Mouse (Mus musculus): ENCODE results near the gene U2af2. TPM values are rescaled to one million over a fixed set of nuclear protein-coding genes. Genes with fewer than 3 reads are reported as not detected.
A peak's percentile ranks its signal among the peaks of the same experiment; 100 is the strongest.

Gene U2af2
- polyA plus RNA-seq, 1 experiment, result 333 TPM

DNA sequence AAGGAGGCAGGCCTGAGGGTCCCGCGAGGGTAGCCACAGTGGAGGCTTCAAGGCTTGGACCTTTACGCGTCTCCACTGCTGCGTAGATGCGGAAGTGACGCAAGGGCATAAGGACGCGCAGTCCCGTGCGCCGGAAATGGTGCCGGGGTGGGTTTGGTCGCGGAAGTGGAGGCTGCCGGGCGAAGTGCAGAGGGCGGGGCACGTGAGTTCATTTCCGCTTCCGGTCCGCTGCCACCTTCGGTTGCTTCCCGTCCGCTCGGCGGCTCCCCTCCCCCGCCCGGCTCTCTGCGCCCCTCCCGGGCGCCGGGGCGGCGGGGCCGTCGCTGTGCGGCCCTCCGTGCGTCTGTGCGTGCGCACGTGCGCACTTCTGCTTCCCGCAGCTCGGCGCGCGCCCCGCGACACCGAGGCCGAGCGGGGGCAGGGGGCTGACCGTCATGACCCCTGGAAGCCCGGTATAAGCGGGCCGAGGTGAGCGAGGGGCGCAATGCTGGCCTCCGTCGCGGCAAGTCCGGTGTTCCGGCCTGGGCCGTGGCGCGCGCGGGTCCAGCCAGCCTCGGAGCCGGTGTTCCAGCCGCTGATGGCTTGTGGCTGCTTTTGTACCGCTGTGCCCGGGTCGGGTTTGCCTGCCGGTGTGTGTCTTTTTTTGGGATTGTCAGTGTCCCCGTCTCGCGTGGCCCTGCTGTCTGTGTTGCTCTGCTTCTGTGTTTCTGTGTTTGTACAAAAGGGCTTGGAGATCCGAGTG is 18.2 kb downstream of the U2af2 start, which contains the start of gene Epn1:
Gene Epn1 (plus strand): TSS at position 226 of the 742 bp plus-strand sequence.
- H3ac ChIP-seq (ENCODE audit: control insufficient read depth, insufficient read length, low read depth), result peak within 1 kb of the TSS; percentile 87
- TF ChIP-seq CEBPB (IDR thresholded peaks at IDR 0.05; ENCODE audit: low read depth), result peak; percentile 17
- TF ChIP-seq USF1 (IDR thresholded peaks at IDR 0.05; ENCODE audit: low read depth), result no peak
- TF ChIP-seq MYOD1 (IDR thresholded peaks at IDR 0.05; ENCODE audit: control insufficient read depth, insufficient read length, low read depth), result no peak
- no peak for TF ChIP-seq MAX (IDR thresholded peaks at IDR 0.05)
- no peak for TF ChIP-seq MYOG (IDR thresholded peaks at IDR 0.05; ENCODE audit: control insufficient read depth, extremely low read depth, insufficient read length)
- no peak for TF ChIP-seq CTCF (IDR thresholded peaks at IDR 0.05; ENCODE audit: control insufficient read depth, insufficient read depth, insufficient read length)
- TF ChIP-seq FOSL1 (IDR thresholded peaks at IDR 0.05; ENCODE audit: insufficient read depth, low read length, poor library complexity, severe bottlenecking), result no peak
- H3K79me3 ChIP-seq (ENCODE audit: low read depth), result peaks cover 48% of the 10 kb centered on the region
- peaks cover 72% of the 10 kb centered on the region for H3K79me2 ChIP-seq (ENCODE audit: control insufficient read depth, insufficient read depth)
- no peaks in the 10 kb centered on the region for H3K27me3 ChIP-seq (ENCODE audit: control insufficient read depth, insufficient read depth, insufficient read length)
- peak within 1 kb of the TSS; percentile 60 for H3K4me3 ChIP-seq (ENCODE audit: insufficient read depth, poor library complexity, severe bottlenecking)
- peaks cover 56% of the 10 kb centered on the region for H3K36me3 ChIP-seq (ENCODE audit: control insufficient read depth, insufficient read depth)

- no peak for TF ChIP-seq CTCF (IDR thresholded peaks at IDR 0.05; ENCODE audit: control insufficient read depth, insufficient read depth, insufficient read length)
- no peak for TF ChIP-seq MYOG (IDR thresholded peaks at IDR 0.05; ENCODE audit: control insufficient read depth, extremely low read depth, insufficient read length)
- no peak for TF ChIP-seq MAX (IDR thresholded peaks at IDR 0.05)
- no peak for TF ChIP-seq MYOD1 (IDR thresholded peaks at IDR 0.05; ENCODE audit: control insufficient read depth, insufficient read length, low read depth)
- TF ChIP-seq USF1 (IDR thresholded peaks at IDR 0.05; ENCODE audit: low read depth), result no peak
- no peak for TF ChIP-seq CEBPB (IDR thresholded peaks at IDR 0.05; ENCODE audit: low read depth)
- no peak for TF ChIP-seq FOSL1 (IDR thresholded peaks at IDR 0.05; ENCODE audit: insufficient read depth, low read length, poor library complexity, severe bottlenecking)
- Histone ChIP-seq H3K79me2 (ENCODE audit: control insufficient read depth, insufficient read depth) (peaks cover 74% of the 10 kb centered on the region), H3ac (ENCODE audit: control insufficient read depth, insufficient read length, low read depth) (peak overlapping the region; percentile 87), H3K36me3 (ENCODE audit: control insufficient read depth, insufficient read depth) (peaks cover 58% of the 10 kb centered on the region), H3K79me3 (ENCODE audit: low read depth) (peaks cover 51% of the 10 kb centered on the region), H3K27me3 (ENCODE audit: control insufficient read depth, insufficient read depth, insufficient read length) (no peaks in the 10 kb centered on the region), H3K4me3 (ENCODE audit: insufficient read depth, poor library complexity, severe bottlenecking) (peak overlapping the region; percentile 60)
Measured at GRCm38 (mm10) chr7:5080815-5081214, 18.9 kb downstream of the U2af2 start.

DNA sequence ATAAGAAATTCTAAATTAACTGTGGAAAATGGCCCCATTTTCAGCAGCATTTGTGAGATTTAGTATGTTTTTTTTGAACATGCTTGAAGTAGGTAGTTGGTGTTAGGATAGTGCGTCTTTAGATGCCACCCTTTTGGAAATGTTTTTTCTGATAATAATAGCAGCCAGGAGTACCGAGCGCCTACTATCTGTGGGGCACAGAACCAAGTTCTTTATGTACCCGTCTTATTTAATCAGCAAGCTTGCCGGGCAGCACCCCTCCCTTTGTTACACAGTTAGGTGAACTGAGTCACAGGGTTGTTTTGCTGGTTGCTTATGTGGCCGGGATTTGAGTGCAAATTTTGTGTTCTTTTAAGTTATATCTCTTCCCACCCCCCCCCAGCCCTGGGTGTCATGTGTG is 19.3 kb downstream of the U2af2 start:
- Histone ChIP-seq H3K79me2 (ENCODE audit: control insufficient read depth, insufficient read depth) (peaks cover 75% of the 10 kb centered on the region), H3K36me3 (ENCODE audit: control insufficient read depth, insufficient read depth) (peaks cover 55% of the 10 kb centered on the region), H3K27me3 (ENCODE audit: control insufficient read depth, insufficient read depth, insufficient read length) (no peaks in the 10 kb centered on the region), H3ac (ENCODE audit: control insufficient read depth, insufficient read length, low read depth) (no peak overlapping the region), H3K4me3 (ENCODE audit: insufficient read depth, poor library complexity, severe bottlenecking) (peak overlapping the region; percentile 60), H3K79me3 (ENCODE audit: low read depth) (peaks cover 51% of the 10 kb centered on the region)
- TF ChIP-seq CTCF (IDR thresholded peaks at IDR 0.05; ENCODE audit: control insufficient read depth, insufficient read depth, insufficient read length), result no peak
- no peak for TF ChIP-seq CEBPB (IDR thresholded peaks at IDR 0.05; ENCODE audit: low read depth)
- no peak for TF ChIP-seq FOSL1 (IDR thresholded peaks at IDR 0.05; ENCODE audit: insufficient read depth, low read length, poor library complexity, severe bottlenecking)
- TF ChIP-seq USF1 (IDR thresholded peaks at IDR 0.05; ENCODE audit: low read depth), result no peak
- no peak for TF ChIP-seq MAX (IDR thresholded peaks at IDR 0.05)
- no peak for TF ChIP-seq MYOD1 (IDR thresholded peaks at IDR 0.05; ENCODE audit: control insufficient read depth, insufficient read length, low read depth)
- TF ChIP-seq MYOG (IDR thresholded peaks at IDR 0.05; ENCODE audit: control insufficient read depth, extremely low read depth, insufficient read length), result no peak

DNA sequence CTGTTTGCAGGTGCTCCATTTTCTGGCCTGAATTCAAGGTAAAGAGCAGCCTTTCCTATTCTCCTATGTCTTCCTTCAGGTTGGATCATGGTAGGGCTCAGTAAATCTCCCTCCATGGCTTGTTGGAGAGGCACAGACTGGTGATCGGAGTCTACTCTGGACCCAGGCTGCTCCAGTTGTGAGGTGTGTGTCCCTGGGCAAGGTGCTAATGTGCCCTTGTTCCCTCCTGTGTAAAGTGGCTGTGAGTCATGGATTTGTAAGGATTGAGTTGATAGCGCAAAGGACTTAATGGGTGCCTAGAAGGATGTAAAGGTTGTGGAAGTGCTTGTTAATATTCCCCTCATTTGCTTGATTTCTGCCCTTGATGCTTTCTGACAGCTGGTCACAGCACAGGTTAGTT is 20.0 kb downstream of the U2af2 start:
- TF ChIP-seq CTCF (IDR thresholded peaks at IDR 0.05; ENCODE audit: control insufficient read depth, insufficient read depth, insufficient read length) (no peak), MYOG (IDR thresholded peaks at IDR 0.05; ENCODE audit: control insufficient read depth, extremely low read depth, insufficient read length) (no peak), MYOD1 (IDR thresholded peaks at IDR 0.05; ENCODE audit: control insufficient read depth, insufficient read length, low read depth) (no peak), MAX (IDR thresholded peaks at IDR 0.05) (no peak), USF1 (IDR thresholded peaks at IDR 0.05; ENCODE audit: low read depth) (no peak), CEBPB (IDR thresholded peaks at IDR 0.05; ENCODE audit: low read depth) (no peak), FOSL1 (IDR thresholded peaks at IDR 0.05; ENCODE audit: insufficient read depth, low read length, poor library complexity, severe bottlenecking) (no peak)
- Histone ChIP-seq H3K79me3 (ENCODE audit: low read depth) (peaks cover 53% of the 10 kb centered on the region), H3K4me3 (ENCODE audit: insufficient read depth, poor library complexity, severe bottlenecking) (no peak overlapping the region), H3K79me2 (ENCODE audit: control insufficient read depth, insufficient read depth) (peaks cover 75% of the 10 kb centered on the region), H3K27me3 (ENCODE audit: control insufficient read depth, insufficient read depth, insufficient read length) (no peaks in the 10 kb centered on the region), H3K36me3 (ENCODE audit: control insufficient read depth, insufficient read depth) (peaks cover 48% of the 10 kb centered on the region), H3ac (ENCODE audit: control insufficient read depth, insufficient read length, low read depth) (no peak overlapping the region)

DNA sequence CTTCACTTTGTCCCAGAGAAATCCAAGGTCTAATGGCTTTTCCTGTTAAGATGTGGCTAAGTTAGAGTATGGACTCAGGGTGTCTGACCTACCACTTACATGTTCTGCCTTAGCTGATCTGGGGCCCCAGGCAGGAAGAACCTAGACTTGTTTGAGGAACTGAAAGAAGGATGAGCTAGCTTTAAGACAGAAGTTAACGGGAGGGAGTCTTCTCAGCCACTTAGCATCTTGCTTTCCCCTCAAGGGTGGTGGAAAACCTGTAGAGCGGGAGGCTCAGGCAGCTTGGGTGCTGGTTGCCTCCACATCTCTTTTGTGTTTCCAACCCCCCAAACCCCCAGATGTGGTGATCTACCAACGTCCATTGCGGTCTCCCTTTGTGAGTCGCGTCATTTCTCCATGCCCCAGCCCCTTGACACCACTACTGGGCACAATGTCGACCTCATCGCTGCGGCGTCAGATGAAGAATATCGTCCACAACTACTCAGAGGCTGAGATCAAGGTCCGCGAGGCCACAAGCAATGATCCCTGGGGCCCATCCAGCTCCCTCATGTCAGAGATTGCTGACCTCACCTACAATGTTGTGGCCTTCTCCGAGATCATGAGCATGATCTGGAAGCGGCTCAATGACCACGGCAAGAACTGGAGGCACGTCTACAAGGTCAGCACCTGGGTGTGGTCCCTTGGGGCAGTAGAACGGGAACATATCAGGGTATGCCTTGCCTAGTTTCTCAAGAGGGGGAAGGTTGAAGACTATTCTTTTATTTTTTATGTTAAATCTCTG is 21.6 kb downstream of the U2af2 start:
- TF ChIP-seq CTCF (IDR thresholded peaks at IDR 0.05; ENCODE audit: control insufficient read depth, insufficient read depth, insufficient read length) (no peak), MYOG (IDR thresholded peaks at IDR 0.05; ENCODE audit: control insufficient read depth, extremely low read depth, insufficient read length) (no peak), MAX (IDR thresholded peaks at IDR 0.05) (no peak), CEBPB (IDR thresholded peaks at IDR 0.05; ENCODE audit: low read depth) (no peak), FOSL1 (IDR thresholded peaks at IDR 0.05; ENCODE audit: insufficient read depth, low read length, poor library complexity, severe bottlenecking) (no peak), USF1 (IDR thresholded peaks at IDR 0.05; ENCODE audit: low read depth) (no peak), MYOD1 (IDR thresholded peaks at IDR 0.05; ENCODE audit: control insufficient read depth, insufficient read length, low read depth) (no peak)
- Histone ChIP-seq H3K27me3 (ENCODE audit: control insufficient read depth, insufficient read depth, insufficient read length) (no peaks in the 10 kb centered on the region), H3K79me3 (ENCODE audit: low read depth) (peaks cover 64% of the 10 kb centered on the region), H3ac (ENCODE audit: control insufficient read depth, insufficient read length, low read depth) (no peak overlapping the region), H3K79me2 (ENCODE audit: control insufficient read depth, insufficient read depth) (peaks cover 84% of the 10 kb centered on the region), H3K4me3 (ENCODE audit: insufficient read depth, poor library complexity, severe bottlenecking) (no peak overlapping the region), H3K36me3 (ENCODE audit: control insufficient read depth, insufficient read depth) (peaks cover 36% of the 10 kb centered on the region)
